Mouse (Mus musculus) heart, postnatal 0 days (tissue): ENCODE measurements around the gene Cdc42se2. TPM values are rescaled to one million over a fixed set of nuclear protein-coding genes. Genes with fewer than 3 reads are reported as not detected.

Experiments
- ATAC-seq: fragments of 200-750 bp; cut with Nextera tagmentation; 2 replicates; pipeline ENCODE4 v1.8.0; 2017; ENCODE audit warnings: low read depth, moderate number of reproducible peaks, moderate library complexity; ENCODE audit not compliant: insufficient read depth
- DNase-seq: peaks from one replicate; pipeline ENCODE4 v3.0.0-alpha.2; 2016; ENCODE audit warnings: low spot score
- H3K27ac ChIP-seq: fragments of 300-500 bp; sonication (generic); 2 replicates; pipeline ENCODE4 v1.5.1; 2014; ENCODE audit warnings: low read depth, mild to moderate bottlenecking
- H3K27me3 ChIP-seq: fragments of 300-500 bp; sonication (generic); 2 replicates; pipeline ENCODE4 v1.6.1; 2014; ENCODE audit warnings: low read length, mixed read lengths; ENCODE audit not compliant: control insufficient read depth, insufficient read depth
- H3K36me3 ChIP-seq: fragments of 300-500 bp; sonication (generic); replicated peaks from 2 replicates; pipeline ENCODE4 v1.6.1; 2014; ENCODE audit warnings: low read length, mixed read lengths; ENCODE audit not compliant: control insufficient read depth, insufficient read depth
- H3K4me1 ChIP-seq: fragments of 300-500 bp; sonication (generic); 2 replicates; pipeline ENCODE4 v1.6.1; 2014; ENCODE audit warnings: antibody characterized with exemption; ENCODE audit not compliant: control insufficient read depth, insufficient read depth
- H3K4me2 ChIP-seq: fragments of 300-500 bp; sonication (generic); 2 replicates; pipeline ENCODE4 v1.6.1; 2014; ENCODE audit warnings: low read depth, mild to moderate bottlenecking, low read length, moderate library complexity
- H3K4me3 ChIP-seq: fragments of 300-500 bp; sonication (generic); 2 replicates; pipeline ENCODE4 v1.5.1; 2014; ENCODE audit warnings: low read depth, low read length
- H3K9ac ChIP-seq: fragments of 300-500 bp; sonication (generic); replicated peaks from 2 replicates; pipeline ENCODE4 v1.6.1; 2014; ENCODE audit warnings: low read depth, low read length, mixed read lengths
- H3K9me3 ChIP-seq: fragments of 300-500 bp; sonication (generic); replicated peaks from 2 replicates; pipeline ENCODE4 v1.6.1; 2016; ENCODE audit warnings: low read length; ENCODE audit not compliant: control insufficient read depth
- CTCF ChIP-seq: IDR thresholded peaks from 2 replicates; pipeline ENCODE4 v1.5.1; 2016; ENCODE audit warnings: antibody characterized with exemption, control low read depth, low read depth
- EP300 ChIP-seq: IDR thresholded peaks from 2 replicates; pipeline ENCODE4 v1.6.1; 2016; ENCODE audit warnings: antibody characterized with exemption, low read depth
- WGBS: fragments of 180-500 bp; shearing (Covaris S2); extraction: QIAGEN DNeasy Blood & Tissue Kit; methylation state at CpG from one replicate; pipeline ENCODE4 v1.1.7; 2014; 5-methylcytosine and 5-hydroxymethylcytosine counted together
- polyA plus RNA-seq: library from polyadenylated mRNA; unstranded; fragments of >200 nt; fragmentation: Nextera tagmentation; extraction: Ambion mirVana; gene quantifications from 2 replicates; pipeline ENCODE4 v1.2.1, GENCODE M21; 2015
- total RNA-seq: library from RNA; depleted of rRNA; stranded (reverse); fragments of >200 nt; gene quantifications from 2 replicates; pipeline ENCODE4 v1.2.3, GENCODE M21; 2014; ENCODE audit warnings: low replicate concordance

Cdc42se2 gene
- total and polyA plus RNA-seq, 2 experiments from 2014 or later, result 50.2 to 53.6 TPM

GRCm38 (mm10) chr11:54699972-54700371 is 87.5 kb downstream of the Cdc42se2 start:
- ATAC-seq, result no peak
- no peaks in the 10 kb centered on the region for H3K4me1 ChIP-seq
- DNase-seq, result no peak
- 73% methylated on average over 3 of the region's 3 CpGs for WGBS
- H3K4me2 ChIP-seq, result no peak overlapping the region
- peaks cover 28% of the 10 kb centered on the region for H3K36me3 ChIP-seq
- no peak overlapping the region for H3K27ac ChIP-seq
- no peak for TF ChIP-seq EP300
- TF ChIP-seq CTCF, result no peak
- H3K4me3 ChIP-seq, result no peak overlapping the region
- H3K9ac ChIP-seq, result no peak overlapping the region
- no peaks in the 10 kb centered on the region for H3K27me3 ChIP-seq
- no peaks in the 10 kb centered on the region for H3K9me3 ChIP-seq

- H3K27ac ChIP-seq, result no peak overlapping the region
- no peak overlapping the region for H3K9ac ChIP-seq
- ATAC-seq (no peak), DNase-seq (no peak)
- no peaks in the 10 kb centered on the region for H3K4me1 ChIP-seq
- H3K27me3 ChIP-seq, result no peaks in the 10 kb centered on the region
- no peaks in the 10 kb centered on the region for H3K9me3 ChIP-seq
- TF ChIP-seq EP300, result no peak
- no peak for TF ChIP-seq CTCF
- no peak overlapping the region for H3K4me2 ChIP-seq
- WGBS, result 87% methylated on average over 7 of the region's 7 CpGs
- peaks cover 35% of the 10 kb centered on the region for H3K36me3 ChIP-seq
- no peak overlapping the region for H3K4me3 ChIP-seq
Measured at GRCm38 (mm10) chr11:54698636-54699035, 88.8 kb downstream of the Cdc42se2 start.

- Histone ChIP-seq H3K27me3 (no peaks in the 10 kb centered on the region), H3K4me1 (no peaks in the 10 kb centered on the region), H3K9ac (no peak overlapping the region), H3K36me3 (peaks cover 35% of the 10 kb centered on the region), H3K9me3 (no peaks in the 10 kb centered on the region), H3K4me3 (no peak overlapping the region), H3K27ac (no peak overlapping the region), H3K4me2 (no peak overlapping the region)
- ATAC-seq (no peak), DNase-seq (no peak)
- TF ChIP-seq EP300 (no peak), CTCF (no peak)
- WGBS, result 79% methylated on average over 5 of the region's 5 CpGs
Measured at GRCm38 (mm10) chr11:54697611-54698010, 89.9 kb downstream of the Cdc42se2 start.

DNA sequence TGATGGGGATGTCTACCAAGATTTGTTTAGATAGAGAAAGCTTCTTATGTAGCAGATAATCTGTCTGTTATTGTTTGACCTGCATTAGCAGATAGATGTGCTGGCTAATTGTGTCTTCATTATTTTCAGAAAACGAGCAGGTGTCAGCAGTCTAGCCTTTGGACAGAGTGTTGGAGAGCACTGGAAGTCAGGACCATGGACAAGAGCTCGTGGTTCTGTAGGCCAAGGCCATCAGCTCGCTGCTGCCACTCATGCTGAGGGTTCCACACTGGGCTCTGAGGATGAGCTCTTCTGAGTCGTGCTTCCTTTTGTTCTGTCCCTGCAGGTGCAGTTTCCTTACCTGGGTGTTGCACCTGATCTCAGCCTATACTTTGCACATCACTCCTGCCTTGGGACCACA is 91.5 kb downstream of the Cdc42se2 start:
- no peaks in the 10 kb centered on the region for H3K9me3 ChIP-seq
- 44% methylated on average over 4 of the region's 4 CpGs for WGBS
- H3K27ac ChIP-seq, result no peak overlapping the region
- no peak overlapping the region for H3K9ac ChIP-seq
- no peaks in the 10 kb centered on the region for H3K27me3 ChIP-seq
- H3K4me2 ChIP-seq, result no peak overlapping the region
- ATAC-seq (0 out of 2 replicates have a peak, but pooled peaks have one; percentile 20), DNase-seq (no peak)
- no peaks in the 10 kb centered on the region for H3K4me1 ChIP-seq
- TF ChIP-seq CTCF (no peak), EP300 (no peak)
- no peak overlapping the region for H3K4me3 ChIP-seq
- peaks cover 49% of the 10 kb centered on the region for H3K36me3 ChIP-seq

GRCm38 (mm10) chr11:54694291-54694690 is 93.2 kb downstream of the Cdc42se2 start:
- Histone ChIP-seq H3K4me1 (no peaks in the 10 kb centered on the region), H3K4me2 (no peak overlapping the region), H3K4me3 (no peak overlapping the region), H3K27me3 (no peaks in the 10 kb centered on the region), H3K9me3 (no peaks in the 10 kb centered on the region), H3K27ac (no peak overlapping the region), H3K36me3 (peaks cover 65% of the 10 kb centered on the region), H3K9ac (no peak overlapping the region)
- WGBS, result 86% methylated on average over 8 of the region's 8 CpGs
- TF ChIP-seq CTCF, result no peak
- TF ChIP-seq EP300, result no peak
- ATAC-seq (no peak), DNase-seq (no peak)

DNA sequence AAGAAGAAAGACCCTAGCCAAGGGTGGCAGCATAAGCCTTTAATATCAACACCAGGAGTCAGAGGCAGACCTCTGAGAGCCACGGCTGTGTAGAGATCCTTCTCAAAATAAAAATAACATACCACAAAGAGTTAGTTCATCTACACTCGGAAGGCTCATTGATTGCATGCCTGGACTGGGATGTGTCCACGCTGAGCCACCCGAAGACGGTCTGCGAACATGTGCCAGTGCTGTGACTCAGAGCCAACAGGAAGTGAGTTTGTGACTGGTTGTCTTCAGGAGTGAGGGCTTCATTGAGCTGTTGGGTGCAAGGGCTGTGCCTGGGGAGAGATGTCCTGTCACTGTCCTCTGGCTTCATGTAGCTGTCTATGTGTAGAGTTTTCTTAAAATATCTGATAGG is 93.8 kb downstream of the Cdc42se2 start:
- 62% methylated on average over 6 of the region's 6 CpGs for WGBS
- Histone ChIP-seq H3K36me3 (peaks cover 70% of the 10 kb centered on the region), H3K4me3 (no peak overlapping the region), H3K9ac (no peak overlapping the region), H3K27me3 (no peaks in the 10 kb centered on the region), H3K27ac (no peak overlapping the region), H3K4me1 (no peaks in the 10 kb centered on the region), H3K9me3 (no peaks in the 10 kb centered on the region), H3K4me2 (no peak overlapping the region)
- no peak for DNase-seq
- no peak for TF ChIP-seq CTCF
- no peak for TF ChIP-seq EP300
- no peak for ATAC-seq
